Mouse (Mus musculus): ENCODE data around the gene Mlph. TPM values are rescaled to one million over a fixed set of nuclear protein-coding genes. Genes with fewer than 3 reads are reported as not detected.
A peak's percentile ranks its signal among the peaks of the same experiment; 100 is the strongest.

The Mlph gene
- total RNA-seq (2021) = under 1 TPM; 0.40 to 0.79 TPM

DNA sequence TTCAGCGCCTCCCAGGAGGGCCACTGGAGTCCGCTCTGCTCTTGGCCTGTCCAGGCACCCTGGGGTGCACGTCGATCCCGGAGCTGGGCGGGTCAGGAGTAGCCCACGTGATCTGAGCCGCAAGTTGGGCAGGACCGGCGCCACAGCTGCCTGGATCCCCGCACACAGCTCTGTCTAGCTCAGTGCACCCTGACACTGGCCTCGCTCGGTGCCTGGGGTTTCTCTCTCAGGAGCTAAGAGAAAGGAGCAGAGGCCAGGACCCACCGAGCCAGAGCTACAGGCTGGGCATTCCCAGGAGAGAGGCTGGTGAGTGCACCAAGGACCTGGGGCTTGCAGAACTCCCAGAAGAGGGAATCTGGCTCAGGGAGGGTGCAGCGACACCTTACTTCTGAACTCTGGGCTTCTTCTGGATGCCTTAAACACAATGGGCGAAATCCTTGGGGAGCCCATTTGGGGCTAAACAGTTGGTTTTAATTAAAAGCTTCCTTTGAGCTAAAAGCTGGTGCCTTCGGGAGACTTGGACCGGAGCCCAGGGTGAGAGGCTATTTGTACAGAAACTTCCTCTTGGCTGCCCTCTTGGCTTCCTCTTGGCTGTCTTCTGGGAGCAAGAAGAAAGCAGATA is at the start of gene Mlph:
TSS of gene Mlph (plus strand) at position 138 of the 622 bp plus-strand sequence.
- peak; percentile 69 for DNase-seq
- intact Hi-C loops (cut with DNase I) = no loop called here

GRCm38 (mm10) chr1:90866734-90867133 is 48.2 kb upstream of the Mlph start:
- intact Hi-C loops (cut with DNase I) = no loop called here
- DNase-seq = no peak

- DNase-seq = no peak
- intact Hi-C loops (cut with DNase I) = no loop called here
Measured at GRCm38 (mm10) chr1:90870581-90870980, 44.3 kb upstream of the Mlph start.

DNA sequence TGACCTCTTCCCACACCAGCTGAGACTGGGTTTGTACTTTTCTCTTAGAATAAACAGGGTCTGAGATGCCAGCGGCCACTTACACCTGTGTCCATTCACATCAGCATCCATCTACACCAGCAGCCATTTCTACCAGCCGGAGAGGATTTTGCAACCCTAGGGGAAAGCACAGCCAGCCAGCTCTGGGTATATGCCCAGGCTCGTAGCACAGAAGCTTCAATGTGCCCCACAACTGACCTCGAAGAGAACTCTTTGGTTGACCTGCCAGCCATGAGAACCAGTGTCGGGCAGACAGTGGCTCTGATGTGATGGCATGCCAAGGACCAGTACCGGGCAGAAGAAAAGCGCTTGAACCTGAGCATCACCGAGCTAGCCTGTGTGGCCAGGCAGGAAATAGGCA is 39.5 kb upstream of the Mlph start:
- no peak for DNase-seq
- intact Hi-C loops (cut with DNase I) = no loop called here

GRCm38 (mm10) chr1:90875961-90876360 is 38.9 kb upstream of the Mlph start:
- intact Hi-C loops (cut with DNase I) = no loop called here
- DNase-seq = no peak

- intact Hi-C loops (cut with DNase I) = no loop called here
- DNase-seq = no peak
Measured at GRCm38 (mm10) chr1:90876486-90877270, 38.2 kb upstream of the Mlph start.

DNA sequence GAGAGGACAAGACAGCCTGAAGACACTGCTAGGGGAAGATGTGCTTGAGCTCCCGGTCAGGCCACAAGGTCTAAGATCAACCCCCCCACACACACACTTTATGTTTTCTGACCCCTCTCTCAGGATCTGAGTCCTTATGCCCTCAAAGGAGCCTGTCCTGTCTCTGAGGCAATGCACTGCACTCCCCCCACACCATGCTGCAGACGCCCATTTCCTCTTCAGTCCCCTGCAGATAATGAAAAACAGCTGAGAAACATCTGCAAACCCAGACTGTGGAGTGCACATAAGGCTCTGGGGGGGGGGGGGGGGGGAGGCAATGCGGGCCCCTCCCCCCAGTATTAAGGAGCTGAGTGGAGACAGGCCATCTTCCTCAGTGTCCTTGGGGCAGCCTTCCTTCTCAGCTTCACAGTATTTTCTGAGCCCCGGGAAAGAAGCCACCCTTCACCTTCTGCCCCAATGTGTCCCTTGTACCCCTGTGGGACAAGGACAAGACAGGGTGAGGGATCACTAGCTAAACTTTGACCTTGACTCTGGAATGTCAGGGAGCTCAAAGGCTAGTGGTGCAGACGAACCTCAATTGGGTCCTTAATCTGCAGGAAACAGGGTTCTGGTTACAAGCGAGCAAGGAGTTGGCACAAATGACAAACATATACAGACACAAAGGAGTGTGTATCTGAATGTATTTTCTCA is 29.0 kb upstream of the Mlph start:
- DNase-seq = no peak
- intact Hi-C loops (cut with DNase I) = no loop called here

DNA sequence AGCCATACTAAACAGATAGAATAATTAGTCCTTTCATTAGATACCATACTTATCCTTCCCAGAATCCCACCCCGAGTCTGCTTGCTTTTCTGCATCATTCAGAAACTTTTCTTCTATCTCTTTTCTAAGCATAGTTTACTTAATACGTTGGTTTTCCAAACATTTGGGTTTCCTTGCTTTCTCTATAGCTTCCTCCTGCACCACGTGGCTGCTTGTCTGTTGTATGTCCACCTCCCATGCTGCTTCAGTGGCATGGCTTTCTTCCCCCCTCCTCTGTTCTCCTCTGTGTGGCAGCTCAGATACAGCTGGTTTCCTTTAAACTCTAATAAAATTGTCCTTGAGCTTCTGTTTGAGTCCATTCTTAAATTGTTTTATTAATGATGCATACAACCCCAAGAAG is 20.4 kb upstream of the Mlph start:
- DNase-seq = no peak
- intact Hi-C loops (cut with DNase I) = no loop called here

- intact Hi-C loops (cut with DNase I) = no loop called here
- no peak for DNase-seq
Measured at GRCm38 (mm10) chr1:90895004-90895403, 19.9 kb upstream of the Mlph start.

GRCm38 (mm10) chr1:90896281-90896680 is 18.6 kb upstream of the Mlph start:
- intact Hi-C loops (cut with DNase I) = no loop called here
- no peak for DNase-seq

DNA sequence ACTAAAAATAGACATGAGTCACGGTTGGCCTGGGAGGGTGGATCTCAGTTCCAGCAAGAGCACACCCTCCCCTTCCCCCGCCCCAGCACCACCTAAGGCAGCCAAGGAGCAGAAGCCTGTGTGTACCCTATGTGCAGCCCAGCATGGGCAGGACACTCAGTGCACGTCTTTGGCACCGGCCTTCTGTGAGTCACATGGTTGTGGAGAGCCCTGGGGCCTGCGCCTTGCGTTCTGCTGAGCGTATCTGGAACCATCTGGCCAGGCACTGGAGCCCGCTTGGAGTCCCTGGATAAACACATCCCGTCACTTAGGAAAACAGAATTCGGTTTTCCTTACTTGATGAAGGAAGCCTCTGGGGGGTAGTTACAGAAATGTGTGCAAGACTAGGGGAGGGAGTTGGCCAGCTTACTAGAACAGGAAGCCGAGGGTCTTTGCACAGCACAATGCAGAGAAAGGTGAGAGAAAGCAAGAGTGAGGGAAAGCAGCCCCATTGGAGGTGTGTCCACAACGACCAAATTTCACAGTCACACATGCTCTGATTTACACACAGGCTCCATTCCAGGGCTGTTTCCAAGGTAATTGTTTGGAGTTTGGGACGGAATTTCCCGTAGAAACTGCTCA is 18.0 kb upstream of the Mlph start:
- intact Hi-C loops (cut with DNase I) = no loop called here
- DNase-seq = peak; percentile 72

- no peak for DNase-seq
- intact Hi-C loops (cut with DNase I) = no loop called here
Measured at GRCm38 (mm10) chr1:90898012-90898411, 16.9 kb upstream of the Mlph start.

DNA sequence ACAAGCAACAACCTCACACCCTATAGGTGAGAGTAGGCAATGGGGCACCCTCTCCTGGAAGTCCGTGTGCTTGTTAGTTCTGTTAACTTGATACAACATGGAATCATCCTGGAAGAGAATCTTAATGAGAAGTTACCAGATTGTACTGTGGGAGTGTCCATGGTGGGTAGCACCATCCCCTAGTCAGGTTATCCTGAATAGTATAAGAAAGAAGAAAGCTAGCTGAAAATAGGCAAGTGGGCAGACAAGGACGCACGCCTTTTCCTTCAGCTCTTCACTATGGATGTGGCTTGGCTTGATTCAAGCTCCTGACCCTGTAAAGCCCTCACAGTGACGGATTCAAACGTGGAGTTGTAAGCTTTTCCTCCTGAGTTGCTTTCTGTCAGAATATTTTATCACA is 15.1 kb upstream of the Mlph start:
- intact Hi-C loops (cut with DNase I) = no loop called here
- no peak for DNase-seq

- intact Hi-C loops (cut with DNase I) = no loop called here
- no peak for DNase-seq
Measured at GRCm38 (mm10) chr1:90900406-90900805, 14.5 kb upstream of the Mlph start.

- DNase-seq = no peak
- intact Hi-C loops (cut with DNase I) = no loop called here
Measured at GRCm38 (mm10) chr1:90901246-90901645, 13.6 kb upstream of the Mlph start.

GRCm38 (mm10) chr1:90901681-90902208 is 13.1 kb upstream of the Mlph start:
- intact Hi-C loops (cut with DNase I) = no loop called here
- DNase-seq = no peak

DNA sequence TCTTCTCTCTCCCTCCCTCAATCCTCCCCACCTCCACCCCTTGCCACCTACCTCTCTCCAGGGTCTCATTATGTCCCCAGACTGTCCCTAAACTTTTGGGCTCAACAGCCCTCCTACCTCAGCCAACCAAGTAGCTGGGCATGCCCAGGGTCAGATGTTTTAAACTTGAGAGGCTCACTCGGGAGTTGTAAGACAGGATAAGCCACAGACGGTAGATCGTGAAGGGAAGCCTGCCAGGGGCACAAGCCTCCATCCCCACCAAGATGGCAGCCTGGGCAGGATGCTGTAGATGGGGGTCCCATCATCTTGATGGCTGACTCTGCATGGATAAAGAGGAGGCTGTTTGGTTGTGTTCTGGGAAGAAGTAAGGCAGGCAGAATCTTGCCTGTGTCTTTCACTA is 12.1 kb upstream of the Mlph start:
- intact Hi-C loops (cut with DNase I) = no loop called here

GRCm38 (mm10) chr1:90903211-90903945 is 11.5 kb upstream of the Mlph start:
- DNase-seq = no peak
- intact Hi-C loops (cut with DNase I) = no loop called here

More for the DNA sequence above, 12.1 kb upstream of the Mlph start:
- no peak for DNase-seq

DNA sequence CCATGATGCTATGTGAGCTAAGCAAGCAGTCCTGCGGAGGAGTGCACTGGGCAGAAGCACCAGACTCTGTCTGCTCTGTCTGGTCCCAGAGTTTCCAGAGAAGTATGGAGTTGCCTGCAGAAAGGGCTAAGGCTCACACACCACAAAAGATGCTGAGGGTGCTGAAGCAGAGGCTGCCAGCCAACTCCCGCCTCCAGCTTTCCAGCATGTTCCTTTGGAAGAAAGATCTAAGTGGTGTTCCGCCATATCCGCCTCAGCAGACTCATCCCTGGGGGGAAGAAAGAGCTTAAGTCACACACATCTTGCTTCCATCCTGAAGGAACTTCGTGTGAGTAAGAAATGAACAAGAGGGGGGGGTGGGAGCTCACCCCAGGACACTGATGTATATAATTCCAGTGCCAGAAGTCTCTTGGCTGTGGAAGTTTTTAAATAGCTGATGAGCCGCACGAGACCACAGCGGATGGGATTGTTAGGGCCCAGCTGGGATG is 10.9 kb upstream of the Mlph start:
- intact Hi-C loops (cut with DNase I) = no loop called here
- DNase-seq = no peak

GRCm38 (mm10) chr1:90904729-90905404 is 10.0 kb upstream of the Mlph start:
- DNase-seq = no peak
- intact Hi-C loops (cut with DNase I) = no loop called here

All from left cerebral cortex, postnatal 4 days (tissue).